Mouse (Mus musculus) kidney, adult 2 months (tissue): ENCODE measurements around the gene Stard13. TPM values are rescaled to one million over a fixed set of nuclear protein-coding genes. Genes with fewer than 3 reads are reported as not detected.
A peak's percentile ranks its signal among the peaks of the same experiment; 100 is the strongest.

Experiments
- DNase-seq: peaks from one replicate; pipeline ENCODE4 v3.0.0; 2021
- H3K27ac ChIP-seq: fragments of 200-500 bp; 2 replicates; pipeline ENCODE4 v1.5.1; 2012; ENCODE audit warnings: low read depth, low read length, control low read depth, inconsistent platforms; ENCODE audit not compliant: insufficient read depth
- H3K27me3 ChIP-seq: fragments of 200-500 bp; replicated peaks from 2 replicates; pipeline ENCODE4 v1.6.1; 2012; ENCODE audit warnings: mild to moderate bottlenecking, moderate library complexity, low read length, inconsistent platforms; ENCODE audit not compliant: control insufficient read depth, insufficient read depth
- H3K36me3 ChIP-seq: fragments of 200-500 bp; 2 replicates; pipeline ENCODE4 v1.6.1; 2012; ENCODE audit warnings: mild to moderate bottlenecking, moderate library complexity, low read length, inconsistent platforms; ENCODE audit not compliant: control insufficient read depth, insufficient read depth
- H3K4me1 ChIP-seq: fragments of 200-500 bp; 2 replicates; pipeline ENCODE4 v1.6.1; 2011; ENCODE audit warnings: low read length; ENCODE audit not compliant: control insufficient read depth, insufficient read depth
- H3K4me3 ChIP-seq: fragments of 200-500 bp; 2 replicates; pipeline ENCODE4 v1.5.1; 2011; ENCODE audit warnings: mild to moderate bottlenecking, low read depth, low read length, control low read depth; ENCODE audit not compliant: insufficient read depth
- CTCF ChIP-seq: fragments of 200-500 bp; conservative IDR thresholded peaks from 2 replicates; pipeline ENCODE4 v1.5.1; 2011; ENCODE audit warnings: low read depth, mild to moderate bottlenecking, control low read depth, low read length, moderate library complexity, mixed read lengths; ENCODE audit not compliant: insufficient read depth, insufficient read length
- POLR2A ChIP-seq: fragments of 200-500 bp; IDR thresholded peaks from one replicate; pipeline ENCODE4 v1.6.1; 2011; ENCODE audit warnings: low read depth, low read length, control low read depth
- WGBS: fragments of 180-500 bp; shearing (Covaris S2); methylation state at CpG from one replicate; pipeline ENCODE4 v1.1.7; 2018; 5-methylcytosine and 5-hydroxymethylcytosine counted together
- polyA plus RNA-seq: library from polyadenylated mRNA; depleted of rRNA; stranded (reverse); fragments of >200 nt; gene quantifications from 2 replicates; pipeline ENCODE4 v1.2.3, GENCODE M21; 2012

Gene Stard13
- polyA plus RNA-seq, 1 experiment: 7.3 TPM

DNA sequence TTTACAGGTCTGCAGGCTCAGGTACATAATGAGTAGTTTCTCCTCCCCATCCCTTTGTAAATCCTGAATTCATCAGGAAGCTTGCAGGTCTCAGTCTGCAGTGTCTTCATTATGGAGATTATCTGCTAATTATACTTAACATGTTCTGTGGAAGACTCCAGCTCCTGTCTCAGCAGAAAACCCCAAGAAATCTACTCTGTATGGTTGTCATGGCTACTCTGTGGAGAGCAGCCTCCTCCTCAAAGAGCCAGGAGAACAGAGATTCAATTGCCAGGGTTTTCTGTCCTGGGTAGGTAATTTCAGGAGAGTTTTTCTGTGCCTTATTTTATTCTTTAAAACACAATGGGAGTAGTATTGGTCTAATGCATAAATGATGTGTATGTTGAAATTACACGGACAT is 210.7 kb downstream of the Stard13 start:
- no peaks in the 10 kb centered on the region for H3K27me3 ChIP-seq
- no peak overlapping the region for H3K4me3 ChIP-seq
- 69% methylated on average over 1 of the region's 1 CpGs for WGBS
- H3K27ac ChIP-seq: no peak overlapping the region; the same call in 1 of the 2 replicates
- H3K4me1 ChIP-seq: peaks cover 20% of the 10 kb centered on the region
- no peaks in the 10 kb centered on the region for H3K36me3 ChIP-seq
- TF ChIP-seq POLR2A (no peak), CTCF (no peak)
- DNase-seq: no peak

GRCm38 (mm10) chr5:151022026-151022425 is 211.6 kb downstream of the Stard13 start:
- Histone ChIP-seq H3K36me3 (no peaks in the 10 kb centered on the region), H3K4me1 (peaks cover 20% of the 10 kb centered on the region), H3K4me3 (no peak overlapping the region), H3K27me3 (no peaks in the 10 kb centered on the region), H3K27ac (no peak overlapping the region)
- no peak for TF ChIP-seq POLR2A
- TF ChIP-seq CTCF: no peak
- DNase-seq: no peak
- WGBS: 89% methylated on average over 7 of the region's 7 CpGs

GRCm38 (mm10) chr5:151020831-151021230 is 212.8 kb downstream of the Stard13 start:
- Histone ChIP-seq H3K4me1 (peaks cover 20% of the 10 kb centered on the region), H3K36me3 (no peaks in the 10 kb centered on the region), H3K27me3 (no peaks in the 10 kb centered on the region), H3K27ac (no peak overlapping the region), H3K4me3 (no peak overlapping the region)
- no peak for TF ChIP-seq CTCF
- no peak for TF ChIP-seq POLR2A
- DNase-seq: peak; percentile 14
- WGBS: 67% methylated on average over 14 of the region's 14 CpGs

DNA sequence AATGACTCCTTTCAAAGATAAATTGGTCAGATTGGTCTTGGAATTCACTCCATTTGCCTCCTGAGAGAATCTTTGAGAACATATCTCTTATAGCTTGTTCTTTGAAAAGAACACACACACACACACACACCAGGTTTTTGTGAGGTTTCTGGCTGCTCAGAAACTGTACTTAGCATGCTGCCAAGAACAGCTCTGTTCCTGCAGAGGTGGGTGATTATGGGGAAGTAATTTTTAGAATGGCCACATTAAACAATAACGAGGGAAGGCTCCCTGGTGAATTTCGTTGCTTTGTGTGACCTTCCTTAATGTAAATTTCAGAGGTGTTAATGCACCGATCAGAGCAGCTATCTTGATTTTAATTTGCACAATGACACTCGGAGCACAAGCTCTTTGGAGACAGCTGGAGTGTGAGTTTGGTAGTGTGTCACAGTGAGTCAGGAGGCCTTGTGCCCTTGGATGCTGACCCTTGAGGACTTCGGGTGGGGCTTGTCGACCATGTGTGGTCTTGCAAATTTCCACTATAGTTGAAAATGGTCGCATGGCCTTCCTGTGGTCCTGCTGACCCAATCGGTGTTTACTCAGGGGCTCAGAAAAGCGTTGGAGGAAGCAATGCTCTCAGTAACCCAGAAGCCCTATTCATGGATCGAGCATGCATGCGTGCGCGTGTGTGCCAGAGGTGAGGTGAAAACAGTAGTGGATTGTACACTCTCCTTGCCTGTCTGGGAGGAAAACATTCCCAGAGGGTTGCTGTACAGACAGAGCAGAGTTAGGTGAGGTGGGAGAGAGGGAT is 213.4 kb downstream of the Stard13 start:
- H3K4me3 ChIP-seq: no peak overlapping the region
- no peaks in the 10 kb centered on the region for H3K27me3 ChIP-seq
- TF ChIP-seq CTCF (no peak), POLR2A (no peak)
- H3K4me1 ChIP-seq: peaks cover 16% of the 10 kb centered on the region
- no peak overlapping the region for H3K27ac ChIP-seq
- WGBS: 68% methylated on average over 13 of the region's 13 CpGs
- no peak for DNase-seq
- no peaks in the 10 kb centered on the region for H3K36me3 ChIP-seq

GRCm38 (mm10) chr5:151018959-151019358 is 214.7 kb downstream of the Stard13 start:
- 42% methylated on average over 5 of the region's 5 CpGs for WGBS
- Histone ChIP-seq H3K36me3 (no peaks in the 10 kb centered on the region), H3K4me3 (no peak overlapping the region), H3K27me3 (no peaks in the 10 kb centered on the region), H3K27ac (peak overlapping the region; percentile 28), H3K4me1 (peaks cover 16% of the 10 kb centered on the region)
- peak; percentile 50 for DNase-seq
- no peak for TF ChIP-seq POLR2A
- TF ChIP-seq CTCF: no peak

DNA sequence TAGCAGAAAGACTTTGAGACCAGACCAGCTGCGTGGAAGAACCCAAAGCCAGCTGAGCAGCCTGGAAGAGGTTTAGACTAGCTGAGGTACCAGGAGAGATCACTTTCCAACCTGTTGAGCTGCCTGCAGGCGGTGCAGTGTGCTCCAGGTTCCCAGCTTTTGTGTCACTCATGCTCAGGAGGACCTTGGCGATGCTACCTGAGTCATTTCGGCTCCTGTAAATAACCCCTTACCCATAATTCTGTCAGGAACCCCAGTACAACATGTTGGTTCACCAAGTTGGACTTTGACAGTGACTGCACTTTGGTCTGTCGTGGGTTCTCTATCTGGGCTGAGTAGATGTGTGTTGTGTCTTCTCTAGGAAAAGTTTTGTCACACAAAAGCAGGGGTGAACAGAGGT is 215.2 kb downstream of the Stard13 start:
- Histone ChIP-seq H3K4me1 (peaks cover 14% of the 10 kb centered on the region), H3K27ac (peak overlapping the region; percentile 92), H3K4me3 (no peak overlapping the region), H3K27me3 (no peaks in the 10 kb centered on the region), H3K36me3 (no peaks in the 10 kb centered on the region)
- peak; percentile 15; the same call in 1 of the 2 replicates for TF ChIP-seq CTCF
- TF ChIP-seq POLR2A: no peak
- DNase-seq: peak; percentile 78
- 65% methylated on average over 5 of the region's 5 CpGs for WGBS

DNA sequence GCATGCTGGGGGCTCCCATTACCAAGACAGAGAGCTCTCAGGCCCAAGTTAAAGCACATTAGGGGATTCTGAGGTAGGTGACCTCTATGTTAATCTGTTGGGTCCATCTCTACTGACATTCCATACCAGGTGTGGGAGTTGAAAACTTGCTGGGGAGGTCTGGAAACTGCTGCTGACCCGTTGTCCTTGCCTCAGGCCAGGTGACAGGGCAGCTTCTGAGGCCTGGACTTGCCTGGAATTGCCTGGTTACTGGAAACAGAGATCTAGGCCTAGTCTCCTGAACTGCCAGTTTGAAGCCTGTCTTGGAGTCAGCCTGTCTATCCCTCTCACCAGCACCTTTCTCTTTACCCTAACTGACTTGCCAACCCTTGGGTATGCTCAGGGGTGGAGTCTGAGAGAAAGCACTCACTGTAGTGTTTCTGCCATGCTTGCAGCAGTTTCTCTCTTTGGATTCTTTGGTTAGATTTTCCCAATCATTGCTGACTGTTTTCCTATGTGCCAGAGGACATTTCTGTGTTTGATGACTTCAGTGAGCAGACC is 229.3 kb downstream of the Stard13 start:
- no peak overlapping the region for H3K4me3 ChIP-seq
- no peak overlapping the region for H3K27ac ChIP-seq
- 53% methylated on average over 1 of the region's 1 CpGs for WGBS
- H3K36me3 ChIP-seq: no peaks in the 10 kb centered on the region
- no peaks in the 10 kb centered on the region for H3K27me3 ChIP-seq
- no peaks in the 10 kb centered on the region for H3K4me1 ChIP-seq
- peak; percentile 34 for DNase-seq
- TF ChIP-seq CTCF (no peak), POLR2A (no peak)
